Mouse (Mus musculus) T-cell, adult 2 months (primary cell): ENCODE data around the gene Pde4d.

Source experiments
- DNase-seq: peaks from one replicate; pipeline ENCODE4 v3.0.0; 2022; ENCODE audit warnings: low spot score

The Pde4d gene

GRCm38 (mm10) chr13:108598673-108599072 is 148.9 kb downstream of the Pde4d start:
- DNase-seq: no peak

- no peak for DNase-seq
Measured at GRCm38 (mm10) chr13:108599186-108599900, 149.6 kb downstream of the Pde4d start.

DNA sequence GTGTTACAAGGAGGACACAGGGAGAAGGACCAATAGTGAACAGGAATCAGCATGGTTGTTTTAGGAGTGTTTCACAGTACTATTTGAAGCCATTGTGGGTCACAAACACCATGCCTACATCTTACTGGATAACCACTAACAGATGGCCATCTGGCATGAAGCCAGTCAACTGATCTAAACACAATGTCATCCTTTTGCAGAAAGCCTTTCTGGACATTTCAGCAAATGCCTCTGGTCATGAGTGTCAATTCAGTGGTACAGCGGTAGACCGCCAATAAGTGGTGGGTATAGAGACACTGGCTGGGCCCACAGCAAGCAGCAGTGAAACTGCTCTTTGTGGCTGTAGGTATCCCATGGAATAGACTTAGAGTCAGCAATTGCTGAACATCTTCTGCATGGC is 151.3 kb downstream of the Pde4d start:
- no peak for DNase-seq

DNA sequence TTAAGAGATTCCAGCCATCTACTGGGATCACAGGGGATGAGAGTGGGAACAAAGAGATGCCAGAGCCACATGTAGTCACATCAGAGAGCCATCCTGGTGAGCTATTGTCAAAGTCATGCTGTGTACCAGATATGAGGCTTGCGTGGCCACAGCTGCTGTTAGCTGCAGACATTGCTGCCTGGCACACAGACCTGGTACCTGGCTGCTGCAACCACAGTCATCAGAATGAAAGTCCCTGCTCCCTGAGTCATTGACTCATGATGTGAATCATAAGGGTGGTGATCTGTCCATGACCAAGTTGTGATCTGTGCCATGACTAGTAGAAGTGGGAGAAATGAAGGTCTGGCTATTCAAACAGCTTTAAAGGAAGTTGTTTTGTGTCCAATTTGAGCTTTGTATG is 153.8 kb downstream of the Pde4d start:
- no peak for DNase-seq

GRCm38 (mm10) chr13:108604213-108604612 is 154.5 kb downstream of the Pde4d start:
- DNase-seq: no peak

DNA sequence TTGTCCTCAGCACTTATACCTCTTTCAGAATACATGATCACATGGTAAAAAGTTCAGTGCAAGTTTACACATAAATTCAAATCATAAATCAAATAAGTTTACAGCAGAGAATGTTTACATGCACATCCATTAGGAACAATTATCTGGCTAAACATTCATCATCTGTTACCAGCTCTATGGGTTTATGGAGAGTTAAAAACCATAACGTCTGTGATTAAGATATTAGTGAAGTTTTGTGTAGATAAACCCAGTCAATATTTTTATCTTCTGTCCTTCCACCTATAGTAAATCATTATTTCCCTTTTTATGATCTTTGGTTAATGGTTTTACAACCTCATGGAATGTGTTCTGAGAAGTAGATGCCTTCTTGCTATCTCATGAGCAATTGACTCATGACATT is 168.5 kb downstream of the Pde4d start:
- no peak for DNase-seq

GRCm38 (mm10) chr13:108622681-108623080 is 172.9 kb downstream of the Pde4d start:
- DNase-seq: no peak

GRCm38 (mm10) chr13:108623929-108624328 is 174.2 kb downstream of the Pde4d start:
- no peak for DNase-seq

DNA sequence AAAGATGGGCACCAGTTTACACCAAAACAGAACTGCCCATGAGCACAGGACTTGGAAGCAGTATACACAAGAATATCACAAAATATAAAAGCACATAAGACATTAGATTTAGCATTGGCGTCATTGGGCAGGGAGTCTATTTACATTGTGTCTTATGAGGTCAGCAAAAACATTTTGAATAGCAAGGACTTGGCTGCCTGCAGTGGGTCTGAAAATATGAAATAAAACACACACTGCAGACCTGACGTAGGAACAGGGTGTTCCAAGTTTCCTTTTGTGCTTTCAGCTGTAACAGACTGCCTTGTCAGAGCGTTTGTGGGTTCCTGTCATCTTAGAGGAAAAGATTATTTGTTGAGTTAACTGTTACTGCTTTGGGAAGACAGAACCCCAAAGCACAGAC is 176.4 kb downstream of the Pde4d start:
- DNase-seq: no peak

- no peak for DNase-seq
Measured at GRCm38 (mm10) chr13:108628501-108628900, 178.8 kb downstream of the Pde4d start.

- no peak for DNase-seq
Measured at GRCm38 (mm10) chr13:108630576-108630975, 180.8 kb downstream of the Pde4d start.

GRCm38 (mm10) chr13:108631222-108631621 is 181.5 kb downstream of the Pde4d start:
- no peak for DNase-seq

GRCm38 (mm10) chr13:108636526-108636925 is 186.8 kb downstream of the Pde4d start:
- DNase-seq: no peak

- no peak for DNase-seq
Measured at GRCm38 (mm10) chr13:108642259-108642658, 192.5 kb downstream of the Pde4d start.

DNA sequence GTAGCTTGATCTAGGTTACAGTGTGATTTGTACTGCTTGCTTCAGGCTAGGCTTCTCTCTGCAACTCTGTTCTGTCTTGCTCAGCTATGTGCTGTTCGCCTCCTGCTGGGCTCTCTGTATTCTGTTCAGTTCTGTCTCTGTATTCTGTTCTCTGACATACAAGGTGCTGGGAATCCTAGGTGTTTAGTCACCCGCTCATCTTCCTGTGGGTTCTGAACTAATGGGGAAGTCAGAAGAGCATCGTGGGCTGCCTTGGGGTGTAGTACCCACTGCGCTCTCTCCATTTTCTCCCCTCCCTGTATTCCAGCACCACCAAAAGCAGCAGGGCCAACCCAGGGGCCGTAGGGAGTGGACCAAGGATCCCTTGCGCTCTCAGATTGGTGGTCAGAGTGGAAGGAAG is 197.1 kb downstream of the Pde4d start:
- no peak for DNase-seq

- DNase-seq: no peak
Measured at GRCm38 (mm10) chr13:108647239-108647638, 197.5 kb downstream of the Pde4d start.

DNA sequence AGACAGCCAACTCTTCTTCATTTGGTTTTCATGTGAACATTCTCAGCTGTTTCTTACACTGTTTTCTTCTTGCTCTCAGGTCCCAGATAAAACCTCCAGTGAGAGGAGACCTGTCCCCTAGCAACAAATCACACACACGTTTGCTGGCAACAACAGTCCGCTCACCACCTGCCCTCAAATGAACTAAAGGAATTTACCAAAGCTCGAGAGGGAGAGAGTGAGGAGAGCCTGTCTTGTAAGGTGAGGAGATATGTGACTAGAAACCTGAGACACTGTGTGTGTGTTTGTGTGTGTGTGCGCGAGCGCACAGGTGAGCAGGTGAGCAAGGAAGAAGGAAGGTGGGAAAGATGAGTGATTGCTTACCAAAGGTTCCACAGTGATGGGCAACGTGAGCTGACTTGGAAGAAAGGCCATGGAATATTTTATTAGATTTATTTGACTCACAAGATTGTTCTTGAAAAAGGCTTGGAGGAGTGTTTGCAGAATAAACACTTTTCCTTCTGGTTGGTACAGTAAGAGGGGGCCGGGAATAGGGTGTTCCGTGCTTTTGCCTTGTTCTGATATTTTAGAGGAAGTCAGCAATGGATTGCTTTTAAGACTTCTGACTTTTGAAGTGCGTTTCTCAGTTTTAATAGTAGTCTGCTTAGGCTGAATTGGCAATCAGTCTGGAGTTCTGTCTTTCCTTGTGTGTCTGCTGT is 204.4 kb downstream of the Pde4d start:
- DNase-seq: no peak

- no peak for DNase-seq
Measured at GRCm38 (mm10) chr13:108666579-108666978, 216.8 kb downstream of the Pde4d start.

- DNase-seq: peak; percentile 48
Measured at GRCm38 (mm10) chr13:108667077-108667476, 217.3 kb downstream of the Pde4d start.

DNA sequence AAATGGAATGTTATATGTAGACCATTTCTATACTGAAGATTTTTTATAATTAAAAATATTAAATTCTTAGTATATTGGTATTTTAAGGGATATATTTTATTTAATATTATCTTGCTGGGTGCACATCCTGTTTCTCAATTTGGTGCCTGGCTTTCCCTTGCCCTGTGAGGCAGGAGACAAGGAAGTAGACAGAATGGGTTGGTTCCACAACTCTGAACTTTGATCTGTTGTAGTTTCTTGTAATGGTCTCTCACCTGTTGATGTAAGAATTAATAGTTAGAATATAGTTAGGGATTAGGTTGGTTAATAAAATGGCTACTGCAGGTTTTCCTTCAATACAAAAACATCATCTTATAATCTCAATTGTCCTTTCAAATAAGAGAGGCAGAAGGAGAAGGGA is 227.3 kb downstream of the Pde4d start:
- no peak for DNase-seq

GRCm38 (mm10) chr13:108683018-108683417 is 233.3 kb downstream of the Pde4d start:
- no peak for DNase-seq

GRCm38 (mm10) chr13:108685817-108686216 is 236.1 kb downstream of the Pde4d start:
- no peak for DNase-seq

- DNase-seq: no peak
Measured at GRCm38 (mm10) chr13:108686262-108686661, 236.5 kb downstream of the Pde4d start.

DNA sequence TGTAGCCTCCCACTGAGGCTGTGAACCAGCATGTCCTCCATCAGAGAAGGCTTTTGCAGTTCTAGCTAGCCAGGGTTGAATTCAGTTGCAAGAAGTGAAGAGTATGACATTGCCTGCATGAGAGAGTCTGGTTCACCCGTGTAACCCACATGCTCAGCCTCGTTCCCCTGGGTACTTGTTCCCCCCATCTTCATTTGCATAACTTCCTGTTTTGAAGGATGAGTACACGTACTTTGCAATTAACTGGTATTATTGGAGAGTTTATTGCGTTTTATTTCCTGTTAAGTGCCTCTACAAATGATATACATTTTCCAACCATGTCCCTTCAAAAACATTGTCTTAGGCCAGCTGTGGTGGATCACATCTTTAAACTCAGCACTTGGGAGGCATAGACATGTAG is 237.1 kb downstream of the Pde4d start:
- no peak for DNase-seq
